Mouse (Mus musculus) liver, embryonic 14.5 days (tissue): ENCODE results near the gene Olfr110. TPM values are rescaled to one million over a fixed set of nuclear protein-coding genes. Genes with fewer than 3 reads are reported as not detected.
"Not testable (repeated sequence)": the region's sequence is repeated elsewhere in the genome, so short reads cannot be mapped to it uniquely, and the experiment has no call there.

Source experiments
- ATAC-seq: fragments of 200-750 bp; cut with Nextera tagmentation; 2 replicates; pipeline ENCODE4 v1.8.0; 2017; ENCODE audit warnings: moderate number of reproducible peaks, mild to moderate bottlenecking, moderate library complexity; ENCODE audit not compliant: insufficient read depth
- DNase-seq, 3 experiments: peaks; one replicate each; pipeline ENCODE4 v3.0.0-alpha.2; 2012 to 2013; ENCODE audit warnings: low read depth in 3 of 3, low spot score in 3 of 3
- H3K27ac ChIP-seq: fragments of 300-500 bp; sonication (generic); 2 replicates; pipeline ENCODE4 v1.5.1; 2014; ENCODE audit warnings: moderate library complexity, mild to moderate bottlenecking, control low read depth, inconsistent platforms
- H3K27me3 ChIP-seq: fragments of 300-500 bp; sonication (generic); 2 replicates; pipeline ENCODE4 v1.6.1; 2014; ENCODE audit warnings: mild to moderate bottlenecking, low read length, moderate library complexity; ENCODE audit not compliant: control insufficient read depth, insufficient read depth
- H3K36me3 ChIP-seq: fragments of 300-500 bp; sonication (generic); replicated peaks from 2 replicates; pipeline ENCODE4 v1.6.1; 2014; ENCODE audit warnings: low read depth; ENCODE audit not compliant: control insufficient read depth, insufficient read depth
- H3K4me1 ChIP-seq, 2 experiments: fragments of 200-500 bp in 1 of 2; fragments of 300-500 bp in 1 of 2; sonication (generic) in 1 of 2; replicated peaks; 2 replicates each; pipeline ENCODE4 v1.6.1; 2012 to 2014; ENCODE audit warnings: antibody characterized with exemption in 1 of 2, inconsistent platforms in 1 of 2, low read length in 1 of 2; ENCODE audit not compliant: control insufficient read depth in 2 of 2, insufficient read depth in 2 of 2
- H3K4me2 ChIP-seq: fragments of 300-500 bp; sonication (generic); 2 replicates; pipeline ENCODE4 v1.6.1; 2014; ENCODE audit warnings: low read depth, mild to moderate bottlenecking, control low read depth, moderate library complexity
- H3K4me3 ChIP-seq, 2 experiments: fragments of 200-500 bp in 1 of 2; fragments of 300-500 bp in 1 of 2; sonication (generic) in 1 of 2; 2 replicates each; pipeline ENCODE4 v1.5.1; 2012 to 2014; ENCODE audit warnings: low read depth in 2 of 2, low read length in 2 of 2, mild to moderate bottlenecking in 2 of 2, control low read depth in 1 of 2, inconsistent platforms in 1 of 2, moderate library complexity in 1 of 2; ENCODE audit not compliant: insufficient read depth in 1 of 2
- H3K9ac ChIP-seq: fragments of 300-500 bp; sonication (generic); replicated peaks from 2 replicates; pipeline ENCODE4 v1.6.1; 2014; ENCODE audit warnings: mild to moderate bottlenecking, control low read depth, moderate library complexity
- H3K9me3 ChIP-seq: fragments of 300-500 bp; sonication (generic); 2 replicates; pipeline ENCODE4 v1.6.1; 2016; ENCODE audit warnings: low read length, mixed read lengths; ENCODE audit not compliant: control insufficient read depth
- CTCF ChIP-seq: IDR thresholded peaks from 2 replicates; pipeline ENCODE4 v1.5.1; 2016; ENCODE audit warnings: antibody characterized with exemption, low read depth, control low read depth
- EP300 ChIP-seq: IDR thresholded peaks from 2 replicates; pipeline ENCODE4 v1.6.1; 2016; ENCODE audit warnings: antibody characterized with exemption, low read depth
- WGBS: fragments of 180-500 bp; shearing (Covaris S2); extraction: QIAGEN DNeasy Blood & Tissue Kit; methylation state at CpG from one replicate; pipeline ENCODE4 v1.1.7; 2014; ENCODE audit not compliant: insufficient replicate concordance; 5-methylcytosine and 5-hydroxymethylcytosine counted together
- polyA plus RNA-seq, 2 experiments: library from polyadenylated mRNA; depleted of rRNA in 1 of 2; stranded (reverse) in 1 of 2; unstranded in 1 of 2; fragments of >200 nt; fragmentation: Nextera tagmentation in 1 of 2; extraction: Ambion mirVana in 1 of 2; gene quantifications; 2 replicates each; pipeline versions ENCODE4 v1.2.1 to v1.2.3; 2012 to 2014

The Olfr110 gene
- polyA plus RNA-seq (2012; rRNA removed) (0.02 TPM in 1 of 2 replicates, not detected in the other), polyA plus RNA-seq (2014; fragmentation: Nextera tagmentation; extraction: Ambion mirVana) (not detected in 2 replicates)

DNA sequence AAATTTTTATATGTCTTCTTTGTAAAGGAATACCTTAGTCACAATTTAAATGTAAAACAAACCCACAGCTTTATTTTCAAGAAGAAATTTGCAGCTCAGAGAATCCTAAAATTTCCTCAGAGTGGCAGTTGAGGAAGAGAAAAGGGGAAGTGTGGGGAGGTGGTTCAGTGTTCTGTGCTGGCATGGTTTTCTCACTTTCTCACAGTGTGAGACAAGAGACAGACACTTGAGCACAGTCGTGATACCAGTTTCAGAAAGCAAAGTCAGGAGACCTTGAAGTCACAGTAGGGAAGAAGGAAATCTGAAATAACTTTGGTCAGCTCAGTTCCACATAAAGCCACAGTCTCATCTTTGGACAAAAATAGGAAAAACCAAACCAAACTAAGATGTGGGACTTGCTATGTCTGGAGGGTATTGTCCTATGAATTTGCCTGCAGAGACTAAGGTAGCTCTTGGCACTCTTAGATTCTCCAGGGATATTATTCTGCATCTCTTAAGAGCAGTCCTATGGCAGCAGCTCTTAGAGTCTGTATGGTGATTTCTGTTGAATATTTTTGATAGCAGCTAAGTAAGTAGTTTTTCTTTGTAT lies at the start of gene Olfr110:
TSS of gene Olfr110 (plus strand) at position 539 of the 589 bp plus-strand sequence.
- no peak within 1 kb of the TSS for H3K9ac ChIP-seq
- H3K4me3 ChIP-seq = no peak within 1 kb of the TSS
- WGBS = 4% methylated on average over 1 of the region's 1 CpGs
- no peaks in the 10 kb centered on the region for H3K27me3 ChIP-seq
- H3K9me3 ChIP-seq = no peaks in the 10 kb centered on the region
- H3K27ac ChIP-seq = no peak within 1 kb of the TSS
- no peak for ATAC-seq
- H3K36me3 ChIP-seq = no peaks in the 10 kb centered on the region
- H3K4me2 ChIP-seq = no peak within 1 kb of the TSS
- no peaks in the 10 kb centered on the region for H3K4me1 ChIP-seq
- DNase-seq = no peak
- TF ChIP-seq EP300 (no peak), CTCF (no peak)

DNA sequence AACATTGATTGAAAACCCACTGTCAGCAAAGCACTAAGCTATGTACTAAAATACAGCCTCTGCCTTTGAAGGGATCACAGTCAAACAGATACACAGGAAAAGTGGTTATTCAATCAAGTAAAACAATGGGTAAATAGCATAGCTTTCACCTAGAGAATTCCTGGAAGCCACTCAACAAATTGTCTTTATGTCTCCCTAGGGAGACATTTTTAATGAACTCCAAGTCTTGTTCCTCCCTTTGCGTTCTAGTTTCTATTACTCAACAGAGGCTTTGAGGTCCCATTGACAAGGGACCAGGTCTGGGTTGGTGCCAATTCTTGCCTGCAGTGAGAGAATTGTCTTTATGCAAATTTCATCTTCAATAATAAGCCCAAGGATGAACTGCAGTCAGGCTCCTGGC lies 47.1 kb upstream of the Olfr110 start, which contains the start of gene Olfr108:
TSS of gene Olfr108 (plus strand) at position 301 of the 400 bp plus-strand sequence.
- Histone ChIP-seq H3K27ac (no peak within 1 kb of the TSS), H3K4me2 (no peak within 1 kb of the TSS), H3K9me3 (no peaks in the 10 kb centered on the region), H3K4me3 (no peak within 1 kb of the TSS), H3K27me3 (no peaks in the 10 kb centered on the region), H3K4me1 (no peaks in the 10 kb centered on the region), H3K36me3 (no peaks in the 10 kb centered on the region), H3K9ac (no peak within 1 kb of the TSS)
- no peak for ATAC-seq
- TF ChIP-seq EP300 (no peak), CTCF (no peak)
- no peak for DNase-seq
- 54% methylated on average over 1 of the region's 1 CpGs for WGBS

DNA sequence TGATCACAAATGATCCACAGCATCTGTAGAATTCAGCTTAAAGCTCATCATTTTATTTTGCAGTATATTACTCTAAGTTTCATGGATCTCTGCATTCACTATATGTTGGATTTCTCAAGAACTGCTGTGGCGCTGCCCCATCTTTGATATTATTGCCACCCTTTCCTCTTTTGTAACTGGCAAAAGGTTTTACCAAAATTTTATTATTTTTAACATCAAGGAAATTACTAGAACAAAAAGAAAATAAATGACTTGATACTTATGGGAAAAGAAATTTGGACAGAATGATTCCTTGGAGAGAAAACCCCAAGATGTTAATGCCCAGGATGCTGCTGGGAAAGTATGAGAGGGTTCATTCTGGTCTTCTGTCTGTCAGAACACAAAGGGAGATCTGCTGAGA lies 33.7 kb upstream of the Olfr110 start, which contains the start of gene Olfr109:
TSS of gene Olfr109 (plus strand) at position 301 of the 400 bp plus-strand sequence.
- no peaks in the 10 kb centered on the region for H3K9me3 ChIP-seq
- DNase-seq = no peak
- WGBS = 53% methylated on average over 1 of the region's 1 CpGs

GRCm38 (mm10) chr17:37483452-37483851 lies 8.8 kb upstream of the Olfr110 start, which contains the start of gene H2-M2:
Gene H2-M2, minus strand, starts transcription at chr17:37483552.
- no peaks in the 10 kb centered on the region for H3K36me3 ChIP-seq
- H3K4me1 ChIP-seq = no peaks in the 10 kb centered on the region
- H3K27me3 ChIP-seq = no peaks in the 10 kb centered on the region
- no peak for DNase-seq
- H3K4me2 ChIP-seq = no peak within 1 kb of the TSS
- no peak within 1 kb of the TSS for H3K27ac ChIP-seq
- no peaks in the 10 kb centered on the region for H3K9me3 ChIP-seq
- WGBS = 52% methylated on average over 2 of the region's 2 CpGs
- no peak within 1 kb of the TSS for H3K4me3 ChIP-seq
- ATAC-seq = no peak
- no peak for TF ChIP-seq CTCF
- TF ChIP-seq EP300 = no peak
- H3K9ac ChIP-seq = no peak within 1 kb of the TSS

More for the DNA sequence above, 33.7 kb upstream of the Olfr110 start, which contains the start of gene Olfr109:
- Histone ChIP-seq H3K36me3 (no peaks in the 10 kb centered on the region), H3K9ac (no peak within 1 kb of the TSS), H3K27ac (no peak within 1 kb of the TSS), H3K4me1 (no peaks in the 10 kb centered on the region), H3K4me2 (no peak within 1 kb of the TSS), H3K4me3 (no peak within 1 kb of the TSS), H3K27me3 (no peaks in the 10 kb centered on the region)
- TF ChIP-seq CTCF (no peak), EP300 (no peak)
- no peak for ATAC-seq

GRCm38 (mm10) chr17:37507730-37508129 lies 15.5 kb downstream of the Olfr110 start, which contains the start of gene Olfr111:
Gene Olfr111, plus strand, starts transcription at chr17:37508030.
- Histone ChIP-seq H3K4me1 (no peaks in the 10 kb centered on the region), H3K9me3 (no peaks in the 10 kb centered on the region; the same call in 1 of the 2 replicates), H3K4me2 (no peak within 1 kb of the TSS), H3K4me3 (no peak within 1 kb of the TSS), H3K36me3 (no peaks in the 10 kb centered on the region), H3K9ac (no peak within 1 kb of the TSS), H3K27ac (no peak within 1 kb of the TSS), H3K27me3 (no peaks in the 10 kb centered on the region)
- WGBS = 63% methylated on average over 4 of the region's 4 CpGs
- no peak for TF ChIP-seq EP300
- TF ChIP-seq CTCF = no peak
- ATAC-seq (no peak), DNase-seq (no peak)

GRCm38 (mm10) chr17:37524612-37525011 lies 32.3 kb downstream of the Olfr110 start:
- not testable (repeated sequence) for ATAC-seq

GRCm38 (mm10) chr17:37525427-37525826 lies 33.2 kb downstream of the Olfr110 start:
- not testable (repeated sequence) for H3K9ac ChIP-seq, ATAC-seq, DNase-seq, H3K4me1 ChIP-seq, H3K4me3 ChIP-seq, H3K4me2 ChIP-seq, H3K27me3 ChIP-seq, H3K9me3 ChIP-seq, H3K27ac ChIP-seq, H3K36me3 ChIP-seq
- WGBS = 17% methylated on average over 1 of the region's 1 CpGs

More at GRCm38 (mm10) chr17:37524612-37525011, 32.3 kb downstream of the Olfr110 start:
- not testable (repeated sequence) for H3K4me2 ChIP-seq, H3K4me3 ChIP-seq, H3K9me3 ChIP-seq, H3K27ac ChIP-seq, H3K4me1 ChIP-seq, H3K27me3 ChIP-seq, DNase-seq, H3K36me3 ChIP-seq, H3K9ac ChIP-seq
